Mouse (Mus musculus): ENCODE results near the gene Ccpg1. TPM values are rescaled to one million over a fixed set of nuclear protein-coding genes. Genes with fewer than 3 reads are reported as not detected.

Ccpg1 gene
- polyA plus RNA-seq, 1 experiment from 2014 or later, result 14.6 TPM

- TF ChIP-seq EP300 (IDR thresholded peaks at IDR 0.05; ENCODE audit: low read depth), result no peak
- TF ChIP-seq CTCF (IDR thresholded peaks at IDR 0.05; ENCODE audit: low read depth), result no peak
- H3K9me3 ChIP-seq (ENCODE audit: low read length), result no peaks in the 10 kb centered on the region
- peaks cover 20% of the 10 kb centered on the region for H3K4me1 ChIP-seq (ENCODE audit: insufficient read depth)
- no peak overlapping the region for H3K27ac ChIP-seq (ENCODE audit: low read depth)
- DNase-seq, result no peak
- H3K27me3 ChIP-seq (ENCODE audit: insufficient read depth, low read length), result no peaks in the 10 kb centered on the region
- no peak overlapping the region for H3K4me3 ChIP-seq (ENCODE audit: low read depth, low read length)
- ATAC-seq, result no peak
- H3K4me2 ChIP-seq (ENCODE audit: low read depth, low read length), result no peak overlapping the region
- no peaks in the 10 kb centered on the region for H3K36me3 ChIP-seq (replicated peaks; ENCODE audit: insufficient read depth, low read length)
- WGBS (ENCODE audit: insufficient replicate concordance), result 77% methylated on average over 5 of the region's 5 CpGs
- H3K9ac ChIP-seq (replicated peaks), result no peak overlapping the region
Observed at GRCm38 (mm10) chr9:72988706-72989105, 3.5 kb downstream of the Ccpg1 start.

DNA sequence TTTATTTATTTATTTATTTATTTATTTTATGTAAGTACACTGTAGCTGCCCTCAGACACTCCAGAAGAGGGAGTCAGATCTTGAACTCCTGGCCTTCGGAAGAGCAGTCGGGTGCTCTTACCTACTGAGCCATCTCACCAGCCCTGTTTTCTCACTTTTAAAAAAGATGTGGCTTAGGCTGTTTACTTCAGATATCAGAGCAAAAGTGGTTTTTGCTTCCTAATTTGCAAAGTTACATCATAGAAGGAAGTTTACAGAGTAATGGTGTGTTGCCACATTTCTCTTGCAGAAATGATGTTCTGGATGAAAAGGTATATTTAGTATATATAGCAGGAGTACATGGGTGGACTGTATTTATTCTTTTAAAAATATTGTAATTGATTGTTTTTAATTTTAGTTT lies 6.2 kb downstream of the Ccpg1 start:
- no peak for TF ChIP-seq CTCF (IDR thresholded peaks at IDR 0.05; ENCODE audit: low read depth)
- 0 out of 2 replicates have a peak, but pooled peaks have one; percentile 6 for TF ChIP-seq EP300 (IDR thresholded peaks at IDR 0.05; ENCODE audit: low read depth)
- Histone ChIP-seq H3K27ac (ENCODE audit: low read depth) (0 out of 2 replicates have a peak overlapping the region, but pooled peaks have one; percentile 18), H3K4me1 (ENCODE audit: insufficient read depth) (peaks cover 9% of the 10 kb centered on the region), H3K9ac (replicated peaks) (no peak overlapping the region), H3K27me3 (ENCODE audit: insufficient read depth, low read length) (no peaks in the 10 kb centered on the region), H3K9me3 (ENCODE audit: low read length) (no peaks in the 10 kb centered on the region), H3K4me2 (ENCODE audit: low read depth, low read length) (peak overlapping the region; percentile 15; the same call in 1 of the 2 replicates), H3K36me3 (replicated peaks; ENCODE audit: insufficient read depth, low read length) (no peaks in the 10 kb centered on the region), H3K4me3 (ENCODE audit: low read depth, low read length) (no peak overlapping the region)
- ATAC-seq, result no peak
- no peak for DNase-seq
- 89% methylated on average over 2 of the region's 2 CpGs for WGBS (ENCODE audit: insufficient replicate concordance)

GRCm38 (mm10) chr9:72992576-72992975 lies 7.3 kb downstream of the Ccpg1 start:
- no peaks in the 10 kb centered on the region for H3K9me3 ChIP-seq (ENCODE audit: low read length)
- WGBS (ENCODE audit: insufficient replicate concordance), result 75% methylated on average over 5 of the region's 5 CpGs
- ATAC-seq (no peak), DNase-seq (no peak)
- H3K27ac ChIP-seq (ENCODE audit: low read depth), result no peak overlapping the region
- TF ChIP-seq EP300 (IDR thresholded peaks at IDR 0.05; ENCODE audit: low read depth) (no peak), CTCF (IDR thresholded peaks at IDR 0.05; ENCODE audit: low read depth) (no peak)
- H3K4me1 ChIP-seq (ENCODE audit: insufficient read depth), result peaks cover 5% of the 10 kb centered on the region
- no peaks in the 10 kb centered on the region for H3K36me3 ChIP-seq (replicated peaks; ENCODE audit: insufficient read depth, low read length)
- no peak overlapping the region for H3K4me2 ChIP-seq (ENCODE audit: low read depth, low read length)
- no peaks in the 10 kb centered on the region for H3K27me3 ChIP-seq (ENCODE audit: insufficient read depth, low read length)
- no peak overlapping the region for H3K9ac ChIP-seq (replicated peaks)
- H3K4me3 ChIP-seq (ENCODE audit: low read depth, low read length), result no peak overlapping the region

DNA sequence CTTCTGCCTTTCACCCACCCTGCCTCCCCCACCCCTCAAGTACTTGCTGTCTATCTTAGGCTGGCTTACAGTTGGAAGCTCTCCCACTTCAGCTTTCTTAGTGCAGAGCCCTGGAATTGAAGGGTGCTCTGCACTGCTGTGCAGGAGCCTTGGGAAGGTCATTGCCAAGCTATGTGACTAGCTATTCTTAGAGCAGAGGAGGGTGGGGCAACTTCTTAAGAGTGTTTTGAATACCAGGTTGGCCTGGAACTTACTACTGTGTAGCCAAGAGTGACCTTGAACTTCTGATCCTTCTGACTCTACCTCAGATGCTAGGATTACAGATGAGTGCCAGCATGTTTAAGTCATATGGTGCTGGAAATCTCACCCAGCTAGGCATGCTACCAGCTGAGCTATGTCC lies 10.9 kb downstream of the Ccpg1 start:
- Histone ChIP-seq H3K9ac (replicated peaks) (no peak overlapping the region), H3K36me3 (replicated peaks; ENCODE audit: insufficient read depth, low read length) (no peaks in the 10 kb centered on the region), H3K4me1 (ENCODE audit: insufficient read depth) (no peaks in the 10 kb centered on the region), H3K27ac (ENCODE audit: low read depth) (no peak overlapping the region), H3K27me3 (ENCODE audit: insufficient read depth, low read length) (no peaks in the 10 kb centered on the region), H3K9me3 (ENCODE audit: low read length) (no peaks in the 10 kb centered on the region), H3K4me2 (ENCODE audit: low read depth, low read length) (no peak overlapping the region), H3K4me3 (ENCODE audit: low read depth, low read length) (no peak overlapping the region)
- DNase-seq (no peak), ATAC-seq (no peak)
- TF ChIP-seq EP300 (IDR thresholded peaks at IDR 0.05; ENCODE audit: low read depth) (no peak), CTCF (IDR thresholded peaks at IDR 0.05; ENCODE audit: low read depth) (no peak)

DNA sequence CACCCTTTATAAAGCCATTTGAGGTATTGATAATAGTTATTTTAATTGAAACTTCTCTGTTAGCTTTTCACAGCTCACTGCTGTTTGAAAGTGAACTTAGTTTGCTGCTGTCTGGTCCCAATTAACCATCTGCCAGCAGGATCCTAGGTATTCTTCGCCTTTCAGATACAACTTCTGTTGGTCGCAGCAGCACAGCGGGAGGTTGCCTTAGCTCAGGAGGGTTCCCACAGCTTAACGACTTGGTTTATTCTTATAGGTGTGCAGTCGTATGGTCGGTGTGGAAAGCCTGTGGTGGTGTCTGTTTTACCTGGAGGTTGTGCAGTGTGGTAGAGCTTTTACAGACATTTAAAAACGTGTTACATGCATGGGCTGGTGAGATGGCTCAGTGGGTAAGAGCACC lies 11.6 kb downstream of the Ccpg1 start:
- Histone ChIP-seq H3K4me1 (ENCODE audit: insufficient read depth) (no peaks in the 10 kb centered on the region), H3K9ac (replicated peaks) (no peak overlapping the region), H3K36me3 (replicated peaks; ENCODE audit: insufficient read depth, low read length) (no peaks in the 10 kb centered on the region), H3K9me3 (ENCODE audit: low read length) (no peaks in the 10 kb centered on the region), H3K27me3 (ENCODE audit: insufficient read depth, low read length) (no peaks in the 10 kb centered on the region), H3K4me3 (ENCODE audit: low read depth, low read length) (no peak overlapping the region), H3K27ac (ENCODE audit: low read depth) (no peak overlapping the region), H3K4me2 (ENCODE audit: low read depth, low read length) (no peak overlapping the region)
- TF ChIP-seq EP300 (IDR thresholded peaks at IDR 0.05; ENCODE audit: low read depth), result no peak
- TF ChIP-seq CTCF (IDR thresholded peaks at IDR 0.05; ENCODE audit: low read depth), result no peak
- 73% methylated on average over 7 of the region's 7 CpGs for WGBS (ENCODE audit: insufficient replicate concordance)
- DNase-seq (no peak), ATAC-seq (no peak)

DNA sequence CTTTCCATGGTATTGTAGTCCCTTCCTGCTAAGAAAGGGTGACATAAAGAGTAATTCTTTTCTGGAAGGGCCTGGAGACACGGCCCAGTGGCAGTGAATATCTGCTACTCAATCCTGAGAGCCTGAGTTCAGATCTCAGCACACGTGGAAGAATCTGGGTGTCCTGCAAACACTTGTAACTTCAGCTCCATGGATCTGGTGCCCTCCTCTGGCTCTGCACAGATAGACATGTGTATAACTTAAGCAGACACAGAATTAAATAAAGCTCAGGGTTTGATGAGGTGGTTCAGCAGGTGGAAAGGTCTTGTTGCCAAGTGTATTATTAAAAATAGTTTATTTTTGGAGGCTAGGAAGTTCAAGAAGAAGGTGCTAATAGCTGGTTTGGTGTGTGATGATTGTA lies 15.3 kb downstream of the Ccpg1 start:
- H3K9ac ChIP-seq (replicated peaks), result no peak overlapping the region
- no peaks in the 10 kb centered on the region for H3K9me3 ChIP-seq (ENCODE audit: low read length)
- no peaks in the 10 kb centered on the region for H3K4me1 ChIP-seq (ENCODE audit: insufficient read depth)
- H3K27me3 ChIP-seq (ENCODE audit: insufficient read depth, low read length), result no peaks in the 10 kb centered on the region
- no peak overlapping the region for H3K4me2 ChIP-seq (ENCODE audit: low read depth, low read length)
- TF ChIP-seq CTCF (IDR thresholded peaks at IDR 0.05; ENCODE audit: low read depth), result peak; percentile 24
- no peak for TF ChIP-seq EP300 (IDR thresholded peaks at IDR 0.05; ENCODE audit: low read depth)
- 0 out of 2 replicates have a peak, but pooled peaks cover 3% of the 10 kb centered on the region for H3K36me3 ChIP-seq (replicated peaks; ENCODE audit: insufficient read depth, low read length)
- no peak overlapping the region for H3K4me3 ChIP-seq (ENCODE audit: low read depth, low read length)
- WGBS (ENCODE audit: insufficient replicate concordance), result 82% methylated on average over 2 of the region's 2 CpGs
- ATAC-seq (no peak), DNase-seq (no peak)
- H3K27ac ChIP-seq (ENCODE audit: low read depth), result no peak overlapping the region
